Mouse (Mus musculus): ENCODE data around the gene Fam229b. TPM values are rescaled to one million over a fixed set of nuclear protein-coding genes. Genes with fewer than 3 reads are reported as not detected.

The Fam229b gene
- 8.0 and 9.7 TPM in 2 replicates for polyA plus RNA-seq (2015; fragmentation: Nextera tagmentation; extraction: Ambion mirVana)

- H3K27ac ChIP-seq (ENCODE audit: low read length), result peak within 1 kb of the TSS; percentile 27; the same call in 1 of the 2 replicates
- H3K27me3 ChIP-seq (ENCODE audit: control insufficient read depth, insufficient read depth, low read length), result no peaks in the 10 kb centered on the region
- no peaks in the 10 kb centered on the region for H3K9me3 ChIP-seq (replicated peaks; ENCODE audit: control insufficient read depth, low read length)
- H3K4me3 ChIP-seq (replicated peaks; ENCODE audit: low read length), result peak within 1 kb of the TSS; percentile 82
- peaks cover 3% of the 10 kb centered on the region; the same call in 1 of the 2 replicates for H3K36me3 ChIP-seq (ENCODE audit: control insufficient read depth, insufficient read depth, low read length)
- H3K4me2 ChIP-seq (ENCODE audit: low read depth, low read length), result peak within 1 kb of the TSS; percentile 88
- peaks cover 3% of the 10 kb centered on the region; the same call in 1 of the 2 replicates for H3K4me1 ChIP-seq (ENCODE audit: control insufficient read depth, insufficient read depth, low read length)
- ATAC-seq (ENCODE audit: insufficient read depth, low FRiP score), result peak; percentile 95
- peak within 1 kb of the TSS; percentile 83 for H3K9ac ChIP-seq (ENCODE audit: low read length)
- 4% methylated on average over 47 of the region's 47 CpGs for WGBS
Measured at GRCm38 (mm10) chr10:39133462-39134310, at the start of gene Fam229b, which contains the start of gene Tube1. TSS of gene Fam229b (minus strand) at chr10:39133914. TSS of gene Tube1 (plus strand) at chr10:39133976.

GRCm38 (mm10) chr10:39176981-39177380 lies 43.3 kb upstream of the Fam229b start:
- Histone ChIP-seq H3K9ac (ENCODE audit: low read length) (no peak overlapping the region), H3K4me1 (ENCODE audit: control insufficient read depth, insufficient read depth, low read length) (0 out of 2 replicates have a peak, but pooled peaks cover 2% of the 10 kb centered on the region), H3K4me3 (replicated peaks; ENCODE audit: low read length) (no peak overlapping the region), H3K4me2 (ENCODE audit: low read depth, low read length) (no peak overlapping the region), H3K27ac (ENCODE audit: low read length) (no peak overlapping the region), H3K27me3 (ENCODE audit: control insufficient read depth, insufficient read depth, low read length) (no peaks in the 10 kb centered on the region), H3K9me3 (replicated peaks; ENCODE audit: control insufficient read depth, low read length) (peaks cover 8% of the 10 kb centered on the region; the same call in 1 of the 2 replicates), H3K36me3 (ENCODE audit: control insufficient read depth, insufficient read depth, low read length) (no peaks in the 10 kb centered on the region)
- ATAC-seq (ENCODE audit: insufficient read depth, low FRiP score), result no peak
- 55% methylated on average over 5 of the region's 5 CpGs for WGBS

- H3K4me1 ChIP-seq (ENCODE audit: control insufficient read depth, insufficient read depth, low read length), result 0 out of 2 replicates have a peak, but pooled peaks cover 6% of the 10 kb centered on the region
- H3K27me3 ChIP-seq (ENCODE audit: control insufficient read depth, insufficient read depth, low read length), result no peaks in the 10 kb centered on the region
- WGBS, result 19% methylated on average over 13 of the region's 13 CpGs
- no peak for ATAC-seq (ENCODE audit: insufficient read depth, low FRiP score)
- no peaks in the 10 kb centered on the region for H3K36me3 ChIP-seq (ENCODE audit: control insufficient read depth, insufficient read depth, low read length)
- no peak overlapping the region; the same call in 1 of the 2 replicates for H3K9ac ChIP-seq (ENCODE audit: low read length)
- 0 out of 2 replicates have a peak, but pooled peaks cover 2% of the 10 kb centered on the region for H3K9me3 ChIP-seq (replicated peaks; ENCODE audit: control insufficient read depth, low read length)
- peak overlapping the region; percentile 46 for H3K27ac ChIP-seq (ENCODE audit: low read length)
- H3K4me3 ChIP-seq (replicated peaks; ENCODE audit: low read length), result peak overlapping the region; percentile 8; the same call in 1 of the 2 replicates
- H3K4me2 ChIP-seq (ENCODE audit: low read depth, low read length), result peak overlapping the region; percentile 30
Measured at GRCm38 (mm10) chr10:39173077-39173476, 39.4 kb upstream of the Fam229b start.

- Histone ChIP-seq H3K4me2 (ENCODE audit: low read depth, low read length) (peak overlapping the region; percentile 83; the same call in 1 of the 2 replicates), H3K27me3 (ENCODE audit: control insufficient read depth, insufficient read depth, low read length) (no peaks in the 10 kb centered on the region), H3K27ac (ENCODE audit: low read length) (peak overlapping the region; percentile 46), H3K9me3 (replicated peaks; ENCODE audit: control insufficient read depth, low read length) (no peaks in the 10 kb centered on the region), H3K4me1 (ENCODE audit: control insufficient read depth, insufficient read depth, low read length) (0 out of 2 replicates have a peak, but pooled peaks cover 6% of the 10 kb centered on the region), H3K4me3 (replicated peaks; ENCODE audit: low read length) (no peak overlapping the region), H3K36me3 (ENCODE audit: control insufficient read depth, insufficient read depth, low read length) (no peaks in the 10 kb centered on the region), H3K9ac (ENCODE audit: low read length) (no peak overlapping the region)
- ATAC-seq (ENCODE audit: insufficient read depth, low FRiP score), result no peak
- WGBS, result 61% methylated on average over 6 of the region's 6 CpGs
Measured at GRCm38 (mm10) chr10:39172540-39172931, 38.8 kb upstream of the Fam229b start.

GRCm38 (mm10) chr10:39171603-39172539 lies 38.2 kb upstream of the Fam229b start:
- Histone ChIP-seq H3K9me3 (replicated peaks; ENCODE audit: control insufficient read depth, low read length) (no peaks in the 10 kb centered on the region), H3K36me3 (ENCODE audit: control insufficient read depth, insufficient read depth, low read length) (no peaks in the 10 kb centered on the region), H3K27ac (ENCODE audit: low read length) (peak overlapping the region; percentile 90), H3K4me2 (ENCODE audit: low read depth, low read length) (peak overlapping the region; percentile 83), H3K9ac (ENCODE audit: low read length) (peak overlapping the region; percentile 61), H3K4me3 (replicated peaks; ENCODE audit: low read length) (peak overlapping the region; percentile 58), H3K27me3 (ENCODE audit: control insufficient read depth, insufficient read depth, low read length) (no peaks in the 10 kb centered on the region), H3K4me1 (ENCODE audit: control insufficient read depth, insufficient read depth, low read length) (0 out of 2 replicates have a peak, but pooled peaks cover 6% of the 10 kb centered on the region)
- 14% methylated on average over 26 of the region's 26 CpGs for WGBS
- ATAC-seq (ENCODE audit: insufficient read depth, low FRiP score), result peak; percentile 75

GRCm38 (mm10) chr10:39171134-39171533 lies 37.4 kb upstream of the Fam229b start:
- peak; percentile 88 for ATAC-seq (ENCODE audit: insufficient read depth, low FRiP score)
- Histone ChIP-seq H3K36me3 (ENCODE audit: control insufficient read depth, insufficient read depth, low read length) (no peaks in the 10 kb centered on the region), H3K27ac (ENCODE audit: low read length) (peak overlapping the region; percentile 90), H3K4me2 (ENCODE audit: low read depth, low read length) (peak overlapping the region; percentile 83), H3K4me3 (replicated peaks; ENCODE audit: low read length) (peak overlapping the region; percentile 58), H3K27me3 (ENCODE audit: control insufficient read depth, insufficient read depth, low read length) (no peaks in the 10 kb centered on the region), H3K4me1 (ENCODE audit: control insufficient read depth, insufficient read depth, low read length) (0 out of 2 replicates have a peak, but pooled peaks cover 6% of the 10 kb centered on the region), H3K9me3 (replicated peaks; ENCODE audit: control insufficient read depth, low read length) (no peaks in the 10 kb centered on the region), H3K9ac (ENCODE audit: low read length) (peak overlapping the region; percentile 61)
- WGBS, result under 1% methylated on average over 19 of the region's 19 CpGs

GRCm38 (mm10) chr10:39170706-39171105 lies 37.0 kb upstream of the Fam229b start:
- Histone ChIP-seq H3K4me2 (ENCODE audit: low read depth, low read length) (peak overlapping the region; percentile 83), H3K9me3 (replicated peaks; ENCODE audit: control insufficient read depth, low read length) (no peaks in the 10 kb centered on the region), H3K4me1 (ENCODE audit: control insufficient read depth, insufficient read depth, low read length) (0 out of 2 replicates have a peak, but pooled peaks cover 6% of the 10 kb centered on the region), H3K36me3 (ENCODE audit: control insufficient read depth, insufficient read depth, low read length) (no peaks in the 10 kb centered on the region), H3K9ac (ENCODE audit: low read length) (0 out of 2 replicates have a peak overlapping the region, but pooled peaks have one; percentile 16), H3K4me3 (replicated peaks; ENCODE audit: low read length) (peak overlapping the region; percentile 58; the same call in 1 of the 2 replicates), H3K27me3 (ENCODE audit: control insufficient read depth, insufficient read depth, low read length) (no peaks in the 10 kb centered on the region), H3K27ac (ENCODE audit: low read length) (no peak overlapping the region)
- 9% methylated on average over 6 of the region's 6 CpGs for WGBS
- ATAC-seq (ENCODE audit: insufficient read depth, low FRiP score), result no peak

- Histone ChIP-seq H3K4me2 (ENCODE audit: low read depth, low read length) (peak overlapping the region; percentile 26; the same call in 1 of the 2 replicates), H3K4me1 (ENCODE audit: control insufficient read depth, insufficient read depth, low read length) (0 out of 2 replicates have a peak, but pooled peaks cover 6% of the 10 kb centered on the region), H3K9me3 (replicated peaks; ENCODE audit: control insufficient read depth, low read length) (no peaks in the 10 kb centered on the region), H3K27me3 (ENCODE audit: control insufficient read depth, insufficient read depth, low read length) (no peaks in the 10 kb centered on the region), H3K4me3 (replicated peaks; ENCODE audit: low read length) (no peak overlapping the region), H3K36me3 (ENCODE audit: control insufficient read depth, insufficient read depth, low read length) (no peaks in the 10 kb centered on the region), H3K9ac (ENCODE audit: low read length) (no peak overlapping the region), H3K27ac (ENCODE audit: low read length) (no peak overlapping the region)
- no peak for ATAC-seq (ENCODE audit: insufficient read depth, low FRiP score)
- WGBS, result 12% methylated on average over 8 of the region's 8 CpGs
Measured at GRCm38 (mm10) chr10:39170181-39170580, 36.5 kb upstream of the Fam229b start.

Data from stomach, embryonic 16.5 days (tissue).